Mouse (Mus musculus) liver, embryonic 16.5 days (tissue): ENCODE data around the gene H2afz. TPM values are rescaled to one million over a fixed set of nuclear protein-coding genes. Genes with fewer than 3 reads are reported as not detected.
A peak's percentile ranks its signal among the peaks of the same experiment; 100 is the strongest.

Source experiments
- ATAC-seq: fragments of 200-750 bp; cut with Nextera tagmentation; 2 replicates; pipeline ENCODE4 v1.8.0; 2017; ENCODE audit warnings: low read depth, mild to moderate bottlenecking, moderate number of reproducible peaks, moderate library complexity
- H3K27ac ChIP-seq: fragments of 300-500 bp; sonication (generic); 2 replicates; pipeline ENCODE4 v1.5.1; 2014; ENCODE audit warnings: mild to moderate bottlenecking, low read length
- H3K27me3 ChIP-seq: fragments of 300-500 bp; sonication (generic); 2 replicates; pipeline ENCODE4 v1.6.1; 2014; ENCODE audit warnings: low read depth, low read length, mixed read lengths; ENCODE audit not compliant: control insufficient read depth, insufficient read depth
- H3K36me3 ChIP-seq: fragments of 300-500 bp; sonication (generic); 2 replicates; pipeline ENCODE4 v1.6.1; 2014; ENCODE audit warnings: mild to moderate bottlenecking; ENCODE audit not compliant: control insufficient read depth, insufficient read depth
- H3K4me1 ChIP-seq: fragments of 300-500 bp; sonication (generic); 2 replicates; pipeline ENCODE4 v1.6.1; 2014; ENCODE audit warnings: low read depth, low read length, mixed read lengths; ENCODE audit not compliant: control insufficient read depth
- H3K4me2 ChIP-seq: fragments of 300-500 bp; sonication (generic); 2 replicates; pipeline ENCODE4 v1.6.1; 2014; ENCODE audit warnings: low read depth, low read length, mixed read lengths
- H3K4me3 ChIP-seq: fragments of 300-500 bp; sonication (generic); 2 replicates; pipeline ENCODE4 v1.5.1; 2014; ENCODE audit warnings: low read depth, mild to moderate bottlenecking, low read length
- H3K9ac ChIP-seq: fragments of 300-500 bp; sonication (generic); 2 replicates; pipeline ENCODE4 v1.6.1; 2014; ENCODE audit warnings: low read depth, low read length
- H3K9me3 ChIP-seq: fragments of 300-500 bp; sonication (generic); replicated peaks from 2 replicates; pipeline ENCODE4 v1.6.1; 2016; ENCODE audit warnings: low read length; ENCODE audit not compliant: control insufficient read depth
- WGBS: fragments of 180-500 bp; shearing (Covaris S2); extraction: QIAGEN DNeasy Blood & Tissue Kit; methylation state at CpG from one replicate; pipeline ENCODE4 v1.1.7; 2014; ENCODE audit not compliant: insufficient replicate concordance; 5-methylcytosine and 5-hydroxymethylcytosine counted together
- polyA plus RNA-seq: library from polyadenylated mRNA; unstranded; fragments of >200 nt; fragmentation: Nextera tagmentation; extraction: Ambion mirVana; gene quantifications from 2 replicates; pipeline ENCODE4 v1.2.1, GENCODE M21; 2015

The H2afz gene
- polyA plus RNA-seq, 1 experiment from 2014 or later = 801 TPM

DNA sequence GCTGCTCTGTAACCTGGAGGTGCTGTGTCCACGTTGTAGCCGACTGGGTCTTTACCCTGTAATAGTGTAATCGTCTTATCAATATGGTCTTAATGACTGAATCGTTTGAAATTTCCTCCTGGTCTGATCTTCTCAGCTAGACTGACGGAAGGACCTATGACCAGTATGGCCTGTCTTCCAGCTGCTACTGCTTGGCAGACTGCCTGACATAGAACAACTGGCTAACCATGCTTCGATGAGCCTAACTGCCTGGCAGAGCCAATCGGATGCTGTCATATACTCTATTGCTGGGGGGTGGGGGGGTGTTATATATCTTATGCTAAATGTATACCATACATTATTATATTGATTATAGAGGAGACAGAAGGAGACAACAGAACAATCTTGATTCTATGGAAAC lies 8.2 kb upstream of the H2afz start:
- no peak for ATAC-seq
- no peak overlapping the region for H3K4me3 ChIP-seq
- no peak overlapping the region for H3K9ac ChIP-seq
- 0 out of 2 replicates have a peak, but pooled peaks cover 2% of the 10 kb centered on the region for H3K9me3 ChIP-seq
- H3K36me3 ChIP-seq = no peaks in the 10 kb centered on the region
- no peak overlapping the region for H3K4me2 ChIP-seq
- H3K27me3 ChIP-seq = no peaks in the 10 kb centered on the region
- 66% methylated on average over 7 of the region's 7 CpGs for WGBS
- no peak overlapping the region for H3K27ac ChIP-seq
- H3K4me1 ChIP-seq = no peaks in the 10 kb centered on the region; the same call in 1 of the 2 replicates

DNA sequence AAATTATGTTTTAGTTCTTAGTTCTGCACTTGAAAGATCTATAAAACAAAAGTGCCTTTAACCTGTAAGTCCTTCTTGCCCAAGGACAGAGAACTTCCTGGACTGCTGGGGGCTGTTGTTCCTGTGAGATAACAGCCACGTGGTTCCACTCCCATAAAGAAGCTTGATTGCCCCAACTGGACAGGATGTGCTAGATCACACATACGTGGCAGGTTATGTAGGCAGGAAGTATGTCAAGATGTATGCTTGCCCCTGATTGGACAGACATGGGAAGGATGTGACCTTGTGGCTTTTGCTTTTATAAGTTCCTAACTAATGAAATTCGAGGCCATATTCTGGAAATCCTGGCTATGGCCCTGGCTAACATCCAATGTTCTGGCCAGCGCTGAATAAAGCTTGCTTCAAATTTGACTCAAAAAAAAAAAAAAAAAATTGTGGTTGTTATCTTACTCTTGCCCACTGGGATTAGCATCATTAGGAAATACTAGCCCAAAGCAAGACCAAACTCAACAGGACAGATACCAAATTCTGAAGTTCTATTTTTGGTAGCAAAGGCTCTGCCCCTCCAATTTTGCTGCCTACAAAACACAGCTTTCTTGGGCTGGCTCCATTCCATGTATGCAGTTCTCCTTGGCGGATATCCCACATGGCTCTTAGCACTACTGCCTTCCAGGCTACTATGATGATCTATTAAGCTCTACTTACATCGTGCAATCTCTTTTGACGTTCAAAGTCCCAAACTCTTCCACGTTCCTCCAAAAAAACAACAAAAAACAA lies 3.7 kb upstream of the H2afz start:
- Histone ChIP-seq H3K27me3 (no peaks in the 10 kb centered on the region), H3K4me1 (peaks cover 7% of the 10 kb centered on the region), H3K4me3 (no peak overlapping the region), H3K27ac (no peak overlapping the region), H3K36me3 (no peaks in the 10 kb centered on the region; the same call in 1 of the 2 replicates), H3K4me2 (no peak overlapping the region), H3K9me3 (no peaks in the 10 kb centered on the region), H3K9ac (no peak overlapping the region)
- no peak for ATAC-seq
- WGBS = 58% methylated on average over 8 of the region's 8 CpGs

DNA sequence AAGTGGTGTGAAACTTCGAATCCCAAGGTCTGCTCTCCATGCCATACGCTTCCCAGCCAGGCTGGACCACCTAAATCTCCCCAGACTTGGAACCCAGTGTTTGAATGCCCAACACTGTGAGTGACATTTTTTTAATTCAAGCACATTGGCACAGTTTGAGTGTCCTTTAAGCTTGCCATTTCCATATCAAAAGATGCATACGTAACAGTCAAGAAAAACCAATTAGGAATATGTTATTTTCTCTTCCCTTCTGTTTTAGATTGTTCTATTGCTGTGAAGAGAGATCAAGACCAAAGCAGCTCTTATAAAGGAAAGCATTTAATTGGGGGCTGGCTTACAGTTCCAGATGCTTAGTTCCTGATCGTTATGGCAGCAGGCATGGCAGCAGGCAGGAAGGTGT lies 2.9 kb upstream of the H2afz start:
- H3K27me3 ChIP-seq = no peaks in the 10 kb centered on the region
- peaks cover 5% of the 10 kb centered on the region; the same call in 1 of the 2 replicates for H3K36me3 ChIP-seq
- WGBS = 90% methylated on average over 4 of the region's 4 CpGs
- H3K4me3 ChIP-seq = no peak overlapping the region
- no peak overlapping the region for H3K27ac ChIP-seq
- no peak for ATAC-seq
- H3K4me1 ChIP-seq = peaks cover 7% of the 10 kb centered on the region
- H3K9ac ChIP-seq = no peak overlapping the region
- no peak overlapping the region for H3K4me2 ChIP-seq
- H3K9me3 ChIP-seq = no peaks in the 10 kb centered on the region

DNA sequence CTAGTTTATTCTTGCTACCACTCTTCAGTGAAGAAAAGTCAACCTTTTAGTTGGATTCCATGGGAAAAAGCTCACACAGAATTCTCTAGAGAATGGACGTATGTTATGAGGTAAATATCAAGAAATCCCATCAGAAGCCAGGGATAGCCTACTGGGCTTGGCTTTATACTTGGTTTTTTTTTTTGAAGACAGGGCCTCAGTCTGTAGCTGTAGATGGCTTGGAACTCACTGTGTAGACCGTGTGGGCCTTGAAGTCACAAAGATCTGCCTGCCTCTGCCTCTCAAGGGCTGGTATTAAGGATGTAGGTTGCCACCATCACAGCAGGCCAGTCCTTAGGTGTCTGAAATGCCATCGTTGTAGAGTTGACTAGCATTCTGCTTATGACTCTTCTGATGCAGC lies 1.7 kb upstream of the H2afz start:
- Histone ChIP-seq H3K27me3 (no peaks in the 10 kb centered on the region), H3K9me3 (no peaks in the 10 kb centered on the region), H3K4me2 (no peak overlapping the region), H3K36me3 (peaks cover 9% of the 10 kb centered on the region), H3K4me3 (no peak overlapping the region), H3K4me1 (peaks cover 14% of the 10 kb centered on the region), H3K27ac (no peak overlapping the region), H3K9ac (no peak overlapping the region)
- no peak for ATAC-seq
- WGBS = 84% methylated on average over 3 of the region's 3 CpGs

DNA sequence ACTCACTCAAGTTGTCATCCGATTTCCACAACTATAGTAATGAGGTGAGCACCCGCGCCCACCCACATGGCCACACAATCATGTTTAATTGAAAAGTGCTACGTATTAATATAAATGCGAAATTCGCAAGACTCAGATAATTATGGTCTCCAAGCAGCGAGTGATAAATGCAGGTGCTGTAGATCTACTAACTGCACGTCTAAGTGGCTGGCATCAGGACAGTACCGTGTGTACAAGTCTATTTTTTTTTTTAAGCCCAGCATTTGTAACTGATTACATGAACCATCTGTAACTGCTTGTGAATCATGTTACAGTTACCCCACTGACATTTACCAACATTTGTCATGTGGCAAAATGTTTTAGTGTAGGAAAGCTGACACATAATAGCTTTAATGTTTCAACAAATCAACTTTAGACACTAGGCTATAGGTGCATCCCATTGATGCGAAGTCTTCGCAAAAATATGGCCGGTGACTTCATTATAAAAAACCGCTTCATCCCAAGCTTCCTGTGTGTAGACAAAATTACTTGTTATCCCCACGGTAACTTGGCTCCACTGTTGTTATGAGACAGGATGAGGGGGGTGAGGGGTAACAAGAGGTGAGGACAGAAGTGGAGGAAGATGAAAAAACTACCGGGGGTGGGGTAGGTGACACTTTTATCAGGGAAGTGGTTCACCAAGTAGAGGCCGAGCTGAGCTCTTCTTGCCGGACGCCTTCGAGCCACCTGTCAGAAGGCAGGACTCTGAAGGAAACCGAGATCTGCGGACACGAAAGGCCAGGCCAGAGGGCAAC lies 760 bp upstream of the H2afz start:
- no peak for ATAC-seq
- 34% methylated on average over 22 of the region's 22 CpGs for WGBS
- Histone ChIP-seq H3K27ac (peak overlapping the region; percentile 88), H3K4me1 (peaks cover 14% of the 10 kb centered on the region), H3K9ac (peak overlapping the region; percentile 75), H3K36me3 (peaks cover 9% of the 10 kb centered on the region), H3K4me2 (peak overlapping the region; percentile 76), H3K4me3 (peak overlapping the region; percentile 91), H3K9me3 (no peaks in the 10 kb centered on the region), H3K27me3 (no peaks in the 10 kb centered on the region)

DNA sequence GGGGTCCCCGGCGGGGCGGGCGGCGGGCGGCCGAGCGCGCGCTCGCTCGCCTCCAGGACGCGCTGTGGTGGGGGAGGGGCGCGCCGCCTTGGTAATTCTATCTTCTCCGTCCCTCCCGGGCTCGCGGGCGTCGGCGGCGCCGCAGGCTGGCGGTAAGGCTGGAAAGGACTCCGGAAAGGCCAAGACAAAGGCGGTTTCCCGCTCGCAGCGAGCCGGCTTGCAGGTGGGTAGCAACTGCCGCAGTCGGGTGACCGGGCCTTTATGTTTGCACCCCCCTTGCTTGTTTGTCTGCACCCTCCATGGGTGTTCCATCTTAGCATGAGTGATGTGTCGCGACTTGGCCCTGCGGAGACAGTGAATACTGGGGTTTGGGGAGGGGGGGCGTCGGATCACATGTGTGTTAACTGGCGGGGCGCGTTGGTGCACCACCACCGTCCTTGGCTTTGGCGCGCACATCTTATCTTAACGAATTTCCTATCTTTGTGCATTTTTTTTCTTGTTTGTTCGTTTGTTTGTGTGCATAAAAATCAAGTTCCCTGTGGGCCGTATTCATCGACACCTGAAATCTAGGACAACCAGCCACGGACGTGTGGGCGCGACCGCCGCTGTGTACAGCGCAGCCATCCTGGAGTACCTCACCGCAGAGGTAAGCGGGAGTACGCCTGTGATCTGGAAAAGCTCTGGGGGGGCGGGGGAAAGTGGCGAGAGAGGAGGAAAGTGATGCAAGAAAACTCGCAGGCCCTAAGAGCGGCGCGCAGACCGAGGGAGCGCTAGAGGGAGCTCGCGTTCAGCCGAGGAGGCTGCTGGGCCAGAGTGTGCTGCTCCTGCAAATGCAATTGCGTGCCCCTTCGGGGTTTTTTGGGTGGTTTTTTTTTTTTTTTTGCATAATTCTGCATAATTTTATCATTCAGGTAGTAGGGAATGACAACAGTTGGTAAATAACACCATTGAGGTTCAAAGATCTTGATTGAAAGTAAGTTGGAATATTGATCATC lies 998 bp downstream of the H2afz start:
- peaks cover 19% of the 10 kb centered on the region for H3K4me1 ChIP-seq
- peak overlapping the region; percentile 52 for H3K4me2 ChIP-seq
- ATAC-seq = peak; percentile 32
- under 1% methylated on average over 70 of the region's 74 CpGs for WGBS
- H3K9me3 ChIP-seq = no peaks in the 10 kb centered on the region
- peak overlapping the region; percentile 91 for H3K4me3 ChIP-seq
- no peaks in the 10 kb centered on the region for H3K27me3 ChIP-seq
- peaks cover 9% of the 10 kb centered on the region for H3K36me3 ChIP-seq
- peak overlapping the region; percentile 99 for H3K9ac ChIP-seq
- peak overlapping the region; percentile 96 for H3K27ac ChIP-seq

DNA sequence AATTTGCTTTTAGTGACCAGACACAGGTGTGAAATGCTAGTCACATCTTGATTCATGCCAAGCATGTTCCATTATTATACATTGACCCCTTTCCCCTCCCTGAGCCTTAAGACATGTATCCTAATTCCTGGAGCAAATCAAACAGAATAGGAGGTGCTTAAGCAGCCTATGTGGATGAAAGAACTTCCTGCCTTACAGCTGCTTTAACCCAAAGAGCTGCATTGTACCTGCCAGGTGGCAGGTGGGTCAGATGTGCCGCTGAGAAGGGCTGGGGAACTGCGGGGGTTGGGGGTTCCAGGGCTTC lies 2.8 kb downstream of the H2afz start:
- WGBS = 10% methylated on average over 2 of the region's 2 CpGs
- H3K27me3 ChIP-seq = no peaks in the 10 kb centered on the region

DNA sequence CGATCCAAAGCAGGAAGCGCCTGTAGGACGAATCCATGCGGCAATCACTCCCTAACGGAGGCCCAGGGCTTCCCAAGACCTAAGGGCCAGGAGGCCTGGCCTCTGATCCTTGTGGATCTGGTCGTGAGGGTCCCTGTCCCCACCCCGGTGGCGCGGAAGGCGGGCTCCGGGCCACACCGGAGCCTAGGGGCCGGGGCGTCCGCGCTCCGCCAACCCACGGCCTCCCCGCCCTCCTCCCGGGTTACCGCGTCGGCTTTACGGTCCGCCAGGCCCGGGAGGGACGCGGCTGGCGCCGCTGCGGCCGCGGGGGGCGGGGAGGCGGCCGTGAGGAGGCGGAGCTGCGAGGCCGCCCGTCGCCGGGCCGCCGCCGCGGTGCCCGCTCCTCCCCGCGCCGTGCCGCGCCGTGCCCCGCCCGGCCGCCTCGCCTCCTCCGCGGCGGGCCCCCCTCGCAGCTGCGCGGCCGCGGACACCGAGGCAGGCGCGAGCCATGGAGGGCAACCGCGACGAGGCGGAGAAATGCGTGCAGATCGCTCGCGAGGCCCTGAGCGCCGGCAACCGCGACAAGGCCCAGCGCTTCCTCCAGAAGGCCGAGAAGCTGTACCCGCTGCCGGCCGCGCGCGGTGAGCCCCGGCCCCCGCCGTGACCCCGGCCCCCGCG lies 3.3 kb downstream of the H2afz start, which contains the start of gene Dnajb14:
TSS of gene Dnajb14 (plus strand) at position 239 of the 657 bp plus-strand sequence.
- ATAC-seq = peak; percentile 65
- peak within 1 kb of the TSS; percentile 90 for H3K9ac ChIP-seq
- H3K4me1 ChIP-seq = peaks cover 19% of the 10 kb centered on the region
- peak within 1 kb of the TSS; percentile 98 for H3K4me2 ChIP-seq
- peak within 1 kb of the TSS; percentile 95 for H3K4me3 ChIP-seq
- H3K36me3 ChIP-seq = peaks cover 9% of the 10 kb centered on the region
- under 1% methylated on average over 71 of the region's 94 CpGs for WGBS
- no peaks in the 10 kb centered on the region for H3K9me3 ChIP-seq
- H3K27me3 ChIP-seq = no peaks in the 10 kb centered on the region
- H3K27ac ChIP-seq = peak within 1 kb of the TSS; percentile 89

More for the DNA sequence above, 2.8 kb downstream of the H2afz start:
- Histone ChIP-seq H3K4me2 (peak overlapping the region; percentile 98), H3K4me1 (peaks cover 19% of the 10 kb centered on the region), H3K4me3 (peak overlapping the region; percentile 95), H3K9me3 (no peaks in the 10 kb centered on the region), H3K36me3 (peaks cover 9% of the 10 kb centered on the region), H3K9ac (peak overlapping the region; percentile 90), H3K27ac (peak overlapping the region; percentile 89)
- no peak for ATAC-seq
